Mouse (Mus musculus): ENCODE results near the gene Kcnh4. TPM values are rescaled to one million over a fixed set of nuclear protein-coding genes. Genes with fewer than 3 reads are reported as not detected.

Kcnh4 gene
- total and polyA plus RNA-seq, 3 experiments, result 0.04 TPM; not detected in 2

DNA sequence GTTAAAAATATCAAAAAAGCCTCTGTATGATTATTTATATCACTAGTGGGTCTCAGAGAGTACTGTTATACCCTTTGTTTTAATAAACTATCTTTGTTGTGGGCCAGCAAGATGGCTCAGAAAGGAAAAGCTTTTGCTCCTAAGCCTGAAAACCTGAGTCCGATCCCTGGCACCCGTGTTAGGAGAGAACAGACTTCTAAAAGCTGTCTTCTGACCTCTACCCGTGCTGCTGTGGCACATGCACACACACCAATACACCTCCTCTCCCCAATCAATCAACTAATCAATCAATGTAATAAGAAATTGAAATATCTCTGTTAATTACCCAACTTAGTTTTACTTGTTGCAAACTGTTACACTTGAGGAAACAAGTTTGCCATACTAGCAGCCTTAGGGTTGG lies 59.0 kb downstream of the Kcnh4 start:
- Histone ChIP-seq H3K4me1 (ENCODE audit: control insufficient read depth, insufficient read depth, low read length) (peaks cover 8% of the 10 kb centered on the region), H3K27ac (no peak overlapping the region), H3K9ac (ENCODE audit: low read depth, low read length) (no peak overlapping the region), H3K36me3 (ENCODE audit: control insufficient read depth, insufficient read depth, low read length) (no peaks in the 10 kb centered on the region), H3K4me3 (no peak overlapping the region), H3K27me3 (ENCODE audit: control insufficient read depth, insufficient read depth, low read length) (no peaks in the 10 kb centered on the region), H3K79me2 (replicated peaks; ENCODE audit: control insufficient read depth, insufficient read depth, low read length) (no peaks in the 10 kb centered on the region)
- intact Hi-C loops (cut with DNase I), result no loop called here
- TF ChIP-seq CTCF (IDR thresholded peaks at IDR 0.05) (no peak), EP300 (IDR thresholded peaks at IDR 0.05; ENCODE audit: insufficient read depth, low read depth, low read length) (no peak), POLR2A (IDR thresholded peaks at IDR 0.05; ENCODE audit: insufficient read depth, low read depth, low read length) (no peak)
- no peak for DNase-seq
- WGBS, result 83% methylated on average over 3 of the region's 3 CpGs

DNA sequence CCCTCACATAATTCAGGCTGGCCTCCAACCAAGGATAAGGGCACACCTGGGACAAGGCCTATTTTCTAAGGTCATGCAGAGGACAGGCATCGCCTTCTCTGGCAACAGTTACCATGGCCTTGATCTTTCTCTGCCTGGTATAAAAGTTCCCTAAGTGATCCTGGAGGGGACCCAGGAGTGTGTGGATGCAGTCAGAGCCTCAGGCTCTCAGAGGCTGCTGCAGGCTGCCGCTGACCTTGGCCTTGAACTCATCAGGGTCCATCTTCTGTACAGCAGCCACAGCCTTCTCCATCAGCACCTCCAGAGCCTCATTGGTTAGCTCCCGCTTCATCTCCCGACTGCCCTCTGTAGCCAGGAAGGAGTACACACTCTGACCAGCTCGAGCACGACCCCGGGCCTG lies 61.8 kb downstream of the Kcnh4 start:
- intact Hi-C loops (cut with DNase I), result loop anchor here (5.0 kb wide), 1 partner anchor 271 kb away; no protein-coding TSS in a partner anchor
- TF ChIP-seq EP300 (IDR thresholded peaks at IDR 0.05; ENCODE audit: insufficient read depth, low read depth, low read length) (no peak), CTCF (IDR thresholded peaks at IDR 0.05) (no peak), POLR2A (IDR thresholded peaks at IDR 0.05; ENCODE audit: insufficient read depth, low read depth, low read length) (no peak)

DNA sequence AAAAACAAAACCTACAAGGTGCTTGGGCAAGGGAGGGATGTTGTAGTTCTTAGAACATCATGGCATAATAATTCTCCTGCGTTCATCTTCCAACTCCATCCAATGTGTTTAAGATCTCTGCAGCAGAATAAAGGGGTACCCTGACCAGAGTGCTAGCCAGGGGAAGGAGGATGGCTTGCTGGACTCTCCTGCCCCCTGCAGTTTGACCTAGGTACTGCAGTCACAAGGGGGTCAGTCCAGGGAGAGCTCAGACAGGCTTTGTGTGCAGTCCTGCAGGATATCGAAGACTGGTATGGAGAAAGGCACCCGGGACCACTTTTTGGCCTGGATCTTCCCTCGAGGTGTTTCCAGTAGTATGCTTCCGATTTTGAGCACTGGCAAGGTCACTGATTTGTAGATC lies 64.8 kb downstream of the Kcnh4 start:
- Histone ChIP-seq H3K79me2 (replicated peaks; ENCODE audit: control insufficient read depth, insufficient read depth, low read length) (no peaks in the 10 kb centered on the region), H3K27me3 (ENCODE audit: control insufficient read depth, insufficient read depth, low read length) (no peaks in the 10 kb centered on the region), H3K4me3 (no peak overlapping the region), H3K9ac (ENCODE audit: low read depth, low read length) (no peak overlapping the region), H3K36me3 (ENCODE audit: control insufficient read depth, insufficient read depth, low read length) (no peaks in the 10 kb centered on the region), H3K27ac (no peak overlapping the region), H3K4me1 (ENCODE audit: control insufficient read depth, insufficient read depth, low read length) (no peaks in the 10 kb centered on the region; the same call in 1 of the 2 replicates)
- intact Hi-C loops (cut with DNase I), result loop anchor here (1.0 to 5.0 kb wide), 3 partner anchors 68 to 268 kb away; no protein-coding TSS in a partner anchor
- DNase-seq, result peak; percentile 66 to 87
- TF ChIP-seq CTCF (IDR thresholded peaks at IDR 0.05) (no peak; the same call in 1 of the 2 replicates), EP300 (IDR thresholded peaks at IDR 0.05; ENCODE audit: insufficient read depth, low read depth, low read length) (peak; percentile 75; the same call in 1 of the 2 replicates), POLR2A (IDR thresholded peaks at IDR 0.05; ENCODE audit: insufficient read depth, low read depth, low read length) (no peak)
- 24% methylated on average over 5 of the region's 5 CpGs for WGBS

More for the DNA sequence above, 61.8 kb downstream of the Kcnh4 start:
- Histone ChIP-seq H3K27ac (no peak overlapping the region), H3K9ac (ENCODE audit: low read depth, low read length) (no peak overlapping the region), H3K4me1 (ENCODE audit: control insufficient read depth, insufficient read depth, low read length) (no peaks in the 10 kb centered on the region; the same call in 1 of the 2 replicates), H3K79me2 (replicated peaks; ENCODE audit: control insufficient read depth, insufficient read depth, low read length) (no peaks in the 10 kb centered on the region), H3K4me3 (no peak overlapping the region), H3K36me3 (ENCODE audit: control insufficient read depth, insufficient read depth, low read length) (no peaks in the 10 kb centered on the region), H3K27me3 (ENCODE audit: control insufficient read depth, insufficient read depth, low read length) (no peaks in the 10 kb centered on the region)
- no peak for DNase-seq
- WGBS, result 77% methylated on average over 7 of the region's 7 CpGs

DNA sequence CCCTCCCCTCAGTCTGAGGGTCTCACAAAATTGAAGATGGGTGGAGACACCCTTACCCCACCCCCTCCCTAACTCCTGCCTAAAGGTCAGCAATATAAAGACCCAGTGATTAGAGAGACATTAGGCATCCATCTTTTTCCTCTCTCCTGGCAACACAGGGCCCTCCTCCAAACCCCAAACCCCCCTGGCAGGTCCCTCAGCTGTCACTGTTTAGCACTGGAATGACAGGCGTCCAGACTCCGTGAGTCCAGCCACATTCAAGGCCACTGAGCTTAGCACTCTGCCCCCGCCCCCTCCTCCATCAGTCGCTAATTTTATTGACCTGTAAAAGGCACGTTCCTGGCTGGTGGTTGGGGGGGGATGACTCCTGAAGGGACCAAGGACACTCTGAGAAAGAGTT lies 66.6 kb downstream of the Kcnh4 start:
- H3K27me3 ChIP-seq (ENCODE audit: control insufficient read depth, insufficient read depth, low read length), result no peaks in the 10 kb centered on the region
- H3K27ac ChIP-seq, result no peak overlapping the region
- TF ChIP-seq POLR2A (IDR thresholded peaks at IDR 0.05; ENCODE audit: insufficient read depth, low read depth, low read length) (no peak), CTCF (IDR thresholded peaks at IDR 0.05) (no peak), EP300 (IDR thresholded peaks at IDR 0.05; ENCODE audit: insufficient read depth, low read depth, low read length) (no peak)
- H3K4me1 ChIP-seq (ENCODE audit: control insufficient read depth, insufficient read depth, low read length), result no peaks in the 10 kb centered on the region; the same call in 1 of the 2 replicates
- H3K4me3 ChIP-seq, result no peak overlapping the region
- no peak overlapping the region for H3K9ac ChIP-seq (ENCODE audit: low read depth, low read length)
- H3K79me2 ChIP-seq (replicated peaks; ENCODE audit: control insufficient read depth, insufficient read depth, low read length), result no peaks in the 10 kb centered on the region
- intact Hi-C loops (cut with DNase I), result no loop called here
- no peak for DNase-seq
- no peaks in the 10 kb centered on the region for H3K36me3 ChIP-seq (ENCODE audit: control insufficient read depth, insufficient read depth, low read length)
- WGBS, result 49% methylated on average over 5 of the region's 5 CpGs

DNA sequence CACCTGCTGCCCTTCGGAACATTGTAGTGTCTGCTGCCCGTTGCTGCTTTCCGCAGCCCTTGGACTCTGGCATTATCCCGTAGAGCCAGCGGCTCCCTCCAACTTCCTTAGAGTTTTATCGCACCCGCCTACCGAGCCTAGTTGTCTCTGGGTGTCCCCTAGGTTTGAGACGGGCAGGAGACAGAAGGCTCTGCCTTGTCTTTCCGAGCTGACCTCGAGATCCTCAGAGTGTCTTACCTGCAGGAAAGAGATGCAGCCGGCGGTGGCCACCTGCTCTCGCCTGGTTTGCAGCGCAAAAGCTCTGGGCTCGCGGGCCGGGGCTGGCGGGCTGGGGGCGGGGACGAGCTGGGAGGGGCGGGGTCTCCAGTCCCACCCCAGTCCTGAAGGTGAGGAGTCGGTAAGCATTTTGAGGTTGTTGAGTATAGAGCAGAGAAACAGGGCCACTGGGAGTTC lies 67.6 kb downstream of the Kcnh4 start, which contains the start of gene Zfp385c:
TSS of gene Zfp385c (minus strand) at position 292 of the 453 bp plus-strand sequence.
- Histone ChIP-seq H3K4me1 (ENCODE audit: control insufficient read depth, insufficient read depth, low read length) (no peaks in the 10 kb centered on the region; the same call in 1 of the 2 replicates), H3K36me3 (ENCODE audit: control insufficient read depth, insufficient read depth, low read length) (no peaks in the 10 kb centered on the region), H3K27ac (no peak within 1 kb of the TSS), H3K79me2 (replicated peaks; ENCODE audit: control insufficient read depth, insufficient read depth, low read length) (no peaks in the 10 kb centered on the region), H3K9ac (ENCODE audit: low read depth, low read length) (no peak within 1 kb of the TSS), H3K27me3 (ENCODE audit: control insufficient read depth, insufficient read depth, low read length) (no peaks in the 10 kb centered on the region), H3K4me3 (peak within 1 kb of the TSS; percentile 9; the same call in 1 of the 2 replicates)
- DNase-seq, result no peak
- no peak for TF ChIP-seq EP300 (IDR thresholded peaks at IDR 0.05; ENCODE audit: insufficient read depth, low read depth, low read length)
- no peak for TF ChIP-seq CTCF (IDR thresholded peaks at IDR 0.05)
- TF ChIP-seq POLR2A (IDR thresholded peaks at IDR 0.05; ENCODE audit: insufficient read depth, low read depth, low read length), result no peak
- 2% methylated on average over 23 of the region's 23 CpGs for WGBS
- intact Hi-C loops (cut with DNase I), result no loop called here

DNA sequence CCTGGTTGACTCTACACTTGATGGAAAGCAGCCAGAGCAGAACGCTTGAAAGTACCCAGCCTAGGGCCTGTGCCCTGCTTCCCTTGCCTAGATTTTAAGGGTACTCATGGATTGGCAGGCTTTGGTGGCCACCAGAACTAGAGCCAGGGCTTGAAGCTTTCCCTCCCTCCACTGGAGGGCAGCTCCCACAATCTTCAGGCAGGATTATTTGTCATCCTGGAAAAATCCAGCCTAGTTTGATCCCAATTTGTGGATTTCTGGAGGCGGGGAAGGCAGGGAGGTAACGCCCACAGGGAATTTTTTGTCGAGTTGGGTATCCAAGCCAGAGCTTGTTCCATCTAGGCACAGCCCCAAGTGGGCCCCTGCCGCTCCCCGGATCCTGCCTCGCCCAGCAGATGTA lies 69.4 kb downstream of the Kcnh4 start:
- no peak overlapping the region for H3K27ac ChIP-seq
- H3K9ac ChIP-seq (ENCODE audit: low read depth, low read length), result no peak overlapping the region
- H3K4me1 ChIP-seq (ENCODE audit: control insufficient read depth, insufficient read depth, low read length), result no peaks in the 10 kb centered on the region; the same call in 1 of the 2 replicates
- no peaks in the 10 kb centered on the region for H3K36me3 ChIP-seq (ENCODE audit: control insufficient read depth, insufficient read depth, low read length)
- H3K4me3 ChIP-seq, result no peak overlapping the region
- 66% methylated on average over 7 of the region's 7 CpGs for WGBS
- peak; percentile 29 for TF ChIP-seq CTCF (IDR thresholded peaks at IDR 0.05)
- no peak for TF ChIP-seq EP300 (IDR thresholded peaks at IDR 0.05; ENCODE audit: insufficient read depth, low read depth, low read length)
- TF ChIP-seq POLR2A (IDR thresholded peaks at IDR 0.05; ENCODE audit: insufficient read depth, low read depth, low read length), result no peak
- H3K27me3 ChIP-seq (ENCODE audit: control insufficient read depth, insufficient read depth, low read length), result no peaks in the 10 kb centered on the region
- DNase-seq, result no peak
- intact Hi-C loops (cut with DNase I), result no loop called here
- no peaks in the 10 kb centered on the region for H3K79me2 ChIP-seq (replicated peaks; ENCODE audit: control insufficient read depth, insufficient read depth, low read length)

Other genes with a start within 250 kb of the Kcnh4 start
- gene Acly, start 231.9 kb downstream of the Kcnh4 start, total RNA-seq (2021), result 10 to 100 TPM; 25.5 to 34.6 TPM
- gene Acly, start 231.9 kb downstream of the Kcnh4 start, polyA plus RNA-seq (2012; rRNA removed), result 66.5 and 74.7 TPM in 2 replicates
- under 1 TPM in 1 of 2 experiments, not detected in 1; 0.18 TPM for gene Ttc25, start 214.3 kb downstream of the Kcnh4 start, total RNA-seq (2021)
- gene Ttc25, start 214.3 kb downstream of the Kcnh4 start, polyA plus RNA-seq (2012; rRNA removed), result 0.18 and 0.37 TPM in 2 replicates
- gene Cnp, start 185.0 kb downstream of the Kcnh4 start, total RNA-seq (2021), result 1 to 10 TPM; 5.6 to 7.6 TPM
- 9.5 and 11.4 TPM in 2 replicates for gene Cnp, start 185.0 kb downstream of the Kcnh4 start, polyA plus RNA-seq (2012; rRNA removed)
- gene Nkiras2, start 140.7 kb downstream of the Kcnh4 start, total RNA-seq (2021), result 10 to 100 TPM; 49.5 to 50.3 TPM
- 91.2 and 107 TPM in 2 replicates for gene Nkiras2, start 140.7 kb downstream of the Kcnh4 start, polyA plus RNA-seq (2012; rRNA removed)
- gene Dnajc7, start 139.8 kb downstream of the Kcnh4 start, total RNA-seq (2021), result 100 to 1,000 TPM; 107 to 121 TPM
- 46.1 and 77.8 TPM in 2 replicates for gene Dnajc7, start 139.8 kb downstream of the Kcnh4 start, polyA plus RNA-seq (2012; rRNA removed)
- under 1 TPM; 0.34 to 0.48 TPM for gene Zfp385c, start 67.5 kb downstream of the Kcnh4 start, total RNA-seq (2021)
- gene Zfp385c, start 67.5 kb downstream of the Kcnh4 start, polyA plus RNA-seq (2012; rRNA removed), result 0.59 and 0.61 TPM in 2 replicates
- under 1 TPM; 0.55 to 0.70 TPM for gene Dhx58, start 55.7 kb downstream of the Kcnh4 start, total RNA-seq (2021)
- 2.8 and 3.0 TPM in 2 replicates for gene Dhx58, start 55.7 kb downstream of the Kcnh4 start, polyA plus RNA-seq (2012; rRNA removed)
- 10 to 100 TPM; 13.1 to 14.0 TPM for gene Kat2a, start 47.5 kb downstream of the Kcnh4 start, total RNA-seq (2021)
- 18.9 and 21.7 TPM in 2 replicates for gene Kat2a, start 47.5 kb downstream of the Kcnh4 start, polyA plus RNA-seq (2012; rRNA removed)
- gene Hspb9, start 46.1 kb downstream of the Kcnh4 start, total RNA-seq (2021), result not detected
- 0.50 and 0.62 TPM in 2 replicates for gene Hspb9, start 46.1 kb downstream of the Kcnh4 start, polyA plus RNA-seq (2012; rRNA removed)
- 10 to 100 TPM; 53.0 to 56.3 TPM for gene Rab5c, start 21.7 kb downstream of the Kcnh4 start, total RNA-seq (2021)
- 69.3 and 97.8 TPM in 2 replicates for gene Rab5c, start 21.7 kb downstream of the Kcnh4 start, polyA plus RNA-seq (2012; rRNA removed)
- gene Hcrt, start 3.0 kb upstream of the Kcnh4 start, total RNA-seq (2021), result not detected
- not detected in 2 replicates for gene Hcrt, start 3.0 kb upstream of the Kcnh4 start, polyA plus RNA-seq (2012; rRNA removed)
- gene Ghdc, start 11.0 kb upstream of the Kcnh4 start, total RNA-seq (2021), result 10 to 100 TPM; 10.1 to 11.6 TPM
- 11.2 and 12.8 TPM in 2 replicates for gene Ghdc, start 11.0 kb upstream of the Kcnh4 start, polyA plus RNA-seq (2012; rRNA removed)
- gene Stat5b, start 90.8 kb upstream of the Kcnh4 start, total RNA-seq (2021), result 10 to 100 TPM; 58.6 to 65.2 TPM
- gene Stat5b, start 90.8 kb upstream of the Kcnh4 start, polyA plus RNA-seq (2012; rRNA removed), result 35.4 and 50.7 TPM in 2 replicates
- gene Stat5a, start 99.4 kb upstream of the Kcnh4 start, total RNA-seq (2021), result 10 to 100 TPM; 20.3 to 22.3 TPM
- gene Stat5a, start 99.4 kb upstream of the Kcnh4 start, polyA plus RNA-seq (2012; rRNA removed), result 24.3 and 26.6 TPM in 2 replicates
- 10 to 100 TPM; 93.0 to 94.7 TPM for gene Stat3, start 179.6 kb upstream of the Kcnh4 start, total RNA-seq (2021)
- 85.8 and 134 TPM in 2 replicates for gene Stat3, start 179.6 kb upstream of the Kcnh4 start, polyA plus RNA-seq (2012; rRNA removed)
- 100 to 1,000 TPM; 219 to 225 TPM for gene Cavin1, start 210.9 kb upstream of the Kcnh4 start, total RNA-seq (2021)
- gene Cavin1, start 210.9 kb upstream of the Kcnh4 start, polyA plus RNA-seq (2012; rRNA removed), result 114 and 135 TPM in 2 replicates
- 10 to 100 TPM; 89.6 to 92.6 TPM for gene Atp6v0a1, start 249.5 kb upstream of the Kcnh4 start, total RNA-seq (2021)
- gene Atp6v0a1, start 249.5 kb upstream of the Kcnh4 start, polyA plus RNA-seq (2012; rRNA removed), result 77.4 and 85.9 TPM in 2 replicates